Mouse (Mus musculus) liver, postnatal 0 days (tissue): ENCODE measurements at regions not wholly inside any gene's neighbourhood (a gene's known extent, or its start where the extent isn't known, plus 50 kb on each side); places are given as distances from the start of the nearest gene placed in this dataset.

Source experiments
- ATAC-seq: fragments of 200-750 bp; cut with Nextera tagmentation; 2 replicates; pipeline ENCODE4 v1.8.0; 2017; ENCODE audit warnings: mild to moderate bottlenecking, moderate library complexity
- DNase-seq: peaks from one replicate; pipeline ENCODE4 v3.0.0-alpha.2; 2016
- H3K27ac ChIP-seq: fragments of 300-500 bp; sonication (generic); 2 replicates; pipeline ENCODE4 v1.5.1; 2014; ENCODE audit warnings: antibody characterized with exemption, moderate library complexity, mild to moderate bottlenecking, low read depth
- H3K27me3 ChIP-seq: fragments of 300-500 bp; sonication (generic); 2 replicates; pipeline ENCODE4 v1.6.1; 2014; ENCODE audit warnings: low read length, control low read depth, mixed read lengths; ENCODE audit not compliant: insufficient read depth
- H3K36me3 ChIP-seq: fragments of 300-500 bp; sonication (generic); replicated peaks from 2 replicates; pipeline ENCODE4 v1.6.1; 2014; ENCODE audit warnings: mild to moderate bottlenecking, control low read depth, low read length, moderate library complexity, mixed read lengths; ENCODE audit not compliant: insufficient read depth
- H3K4me1 ChIP-seq: fragments of 300-500 bp; sonication (generic); 2 replicates; pipeline ENCODE4 v1.6.1; 2014; ENCODE audit warnings: antibody characterized with exemption, mild to moderate bottlenecking, control low read depth; ENCODE audit not compliant: insufficient read depth
- H3K4me2 ChIP-seq: fragments of 300-500 bp; sonication (generic); 2 replicates; pipeline ENCODE4 v1.6.1; 2014; ENCODE audit warnings: low read depth, mild to moderate bottlenecking, low read length, moderate library complexity, mixed read lengths
- H3K4me3 ChIP-seq: fragments of 300-500 bp; sonication (generic); 2 replicates; pipeline ENCODE4 v1.5.1; 2014; ENCODE audit warnings: low read depth, low read length
- H3K9ac ChIP-seq: fragments of 300-500 bp; sonication (generic); replicated peaks from 2 replicates; pipeline ENCODE4 v1.6.1; 2014; ENCODE audit warnings: mild to moderate bottlenecking, moderate library complexity
- H3K9me3 ChIP-seq: fragments of 300-500 bp; sonication (generic); 2 replicates; pipeline ENCODE4 v1.6.1; 2016; ENCODE audit warnings: mild to moderate bottlenecking, control low read depth, low read length, mixed read lengths
- CTCF ChIP-seq: sonication (generic); IDR thresholded peaks from 2 replicates; pipeline ENCODE4 v1.5.1; 2016; ENCODE audit warnings: antibody characterized with exemption, low read depth
- EP300 ChIP-seq: IDR thresholded peaks from 2 replicates; pipeline ENCODE4 v1.6.1; 2016; ENCODE audit warnings: antibody characterized with exemption, low read depth, mild to moderate bottlenecking
- WGBS: fragments of 180-500 bp; shearing (Covaris S2); extraction: QIAGEN DNeasy Blood & Tissue Kit; methylation state at CpG from one replicate; pipeline ENCODE4 v1.1.7; 2014; ENCODE audit not compliant: insufficient replicate concordance; 5-methylcytosine and 5-hydroxymethylcytosine counted together

DNA sequence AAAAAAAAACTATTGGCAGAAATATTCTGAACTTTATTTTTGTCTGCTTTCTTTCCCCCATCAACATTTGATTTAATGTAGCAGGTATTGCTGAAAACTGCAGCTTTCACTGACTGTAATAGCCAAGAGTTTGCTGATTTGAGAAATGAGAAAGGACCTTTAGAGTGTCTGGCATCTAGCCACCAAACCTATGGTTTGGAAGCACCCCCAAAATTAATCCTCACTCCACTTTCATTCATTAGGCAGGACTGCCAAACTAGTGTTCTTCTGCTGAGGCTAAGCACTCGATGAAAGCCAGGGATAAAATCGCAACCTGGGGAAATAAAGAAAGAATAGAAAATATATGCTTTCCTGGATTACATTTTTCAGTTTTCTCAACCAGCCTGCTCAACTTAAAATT lies 320.4 kb downstream of the Atp6ap1l start:
- no peak overlapping the region for H3K9ac ChIP-seq
- no peaks in the 10 kb centered on the region for H3K36me3 ChIP-seq
- H3K9me3 ChIP-seq = no peaks in the 10 kb centered on the region
- H3K27me3 ChIP-seq = no peaks in the 10 kb centered on the region
- no peak for TF ChIP-seq CTCF
- TF ChIP-seq EP300 = no peak
- H3K27ac ChIP-seq = no peak overlapping the region
- ATAC-seq (no peak), DNase-seq (no peak)
- 77% methylated on average over 2 of the region's 2 CpGs for WGBS
- no peak overlapping the region for H3K4me3 ChIP-seq
- H3K4me1 ChIP-seq = no peaks in the 10 kb centered on the region
- no peak overlapping the region for H3K4me2 ChIP-seq

DNA sequence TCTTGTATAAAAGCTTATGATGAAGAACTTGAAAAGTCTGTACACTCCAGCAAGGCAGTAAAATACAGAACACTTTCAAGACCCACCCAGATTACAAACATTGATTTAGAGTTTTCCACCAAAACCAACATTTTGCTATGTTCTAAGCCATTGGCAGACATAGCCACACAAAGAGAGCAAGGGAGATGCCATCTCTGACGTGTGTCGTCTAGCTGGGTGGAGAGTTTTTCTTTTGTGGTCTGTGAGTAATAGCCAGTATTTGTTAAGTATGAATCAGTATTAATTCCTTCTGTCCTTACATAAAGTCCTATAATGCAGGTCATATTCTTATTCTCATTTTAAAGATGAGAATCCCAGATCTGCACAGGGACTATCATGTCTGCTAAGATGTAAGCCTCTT lies 329.8 kb downstream of the Atp6ap1l start:
- no peak overlapping the region for H3K4me2 ChIP-seq
- H3K9ac ChIP-seq = no peak overlapping the region
- ATAC-seq = no peak
- H3K4me3 ChIP-seq = no peak overlapping the region
- 88% methylated on average over 2 of the region's 2 CpGs for WGBS
- H3K36me3 ChIP-seq = no peaks in the 10 kb centered on the region
- no peaks in the 10 kb centered on the region for H3K27me3 ChIP-seq
- H3K4me1 ChIP-seq = no peaks in the 10 kb centered on the region
- no peak for DNase-seq
- H3K9me3 ChIP-seq = no peaks in the 10 kb centered on the region
- no peak overlapping the region for H3K27ac ChIP-seq
- TF ChIP-seq EP300 (no peak), CTCF (no peak)

DNA sequence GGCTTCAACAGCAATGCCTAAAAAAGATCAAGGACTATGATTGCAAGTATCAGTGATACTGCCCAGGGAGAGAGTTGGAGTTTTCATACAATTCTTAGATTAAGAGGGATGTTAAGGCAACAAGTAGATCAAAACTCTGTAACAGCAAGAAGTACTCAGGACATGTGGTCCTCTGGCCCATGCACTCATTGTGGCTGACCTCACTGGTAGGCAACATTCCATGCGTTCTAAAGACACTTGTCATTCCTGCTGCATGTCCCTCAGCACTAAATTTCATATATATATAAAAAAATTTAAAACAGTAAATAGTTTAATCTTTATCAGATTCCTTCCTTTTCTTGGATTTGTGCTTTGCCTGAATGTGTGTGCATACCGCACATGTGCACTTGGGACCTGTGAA lies 332.6 kb downstream of the Atp6ap1l start:
- Histone ChIP-seq H3K4me2 (no peak overlapping the region), H3K9me3 (no peaks in the 10 kb centered on the region), H3K27me3 (no peaks in the 10 kb centered on the region), H3K4me3 (no peak overlapping the region), H3K36me3 (no peaks in the 10 kb centered on the region), H3K9ac (no peak overlapping the region), H3K4me1 (no peaks in the 10 kb centered on the region), H3K27ac (no peak overlapping the region)
- WGBS = 83% methylated on average over 2 of the region's 2 CpGs
- no peak for ATAC-seq
- no peak for DNase-seq
- TF ChIP-seq EP300 (no peak), CTCF (no peak)

DNA sequence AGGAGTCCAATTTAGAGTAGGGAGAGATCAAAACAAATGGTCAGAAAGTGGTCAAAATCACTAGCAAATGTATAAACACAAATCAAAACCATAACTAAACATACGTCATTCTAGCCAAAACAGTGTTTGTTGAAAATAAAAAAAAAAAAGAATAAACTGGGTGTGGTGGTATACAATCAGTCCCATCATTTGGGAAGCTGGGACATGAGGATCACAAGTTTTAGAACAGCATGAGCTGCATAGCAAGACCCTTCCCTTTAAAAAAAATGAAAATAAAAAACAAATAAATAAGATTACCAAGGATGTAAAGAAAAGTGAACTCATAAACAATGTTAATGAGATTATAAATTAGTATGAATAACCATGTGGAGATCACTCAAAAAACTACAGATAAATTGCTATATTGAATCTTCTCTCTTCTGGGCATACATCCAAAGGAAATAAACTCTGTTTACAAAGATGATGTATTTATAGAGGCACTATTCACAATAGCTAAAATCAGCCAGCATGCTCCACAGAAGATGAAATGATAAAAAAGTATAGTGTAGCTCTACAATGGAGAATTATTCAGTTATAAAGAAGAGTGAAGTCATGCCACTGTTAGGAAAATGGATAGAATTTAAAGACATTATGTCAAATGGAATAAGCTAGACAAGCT lies 341.8 kb downstream of the Atp6ap1l start:
- H3K9me3 ChIP-seq = no peaks in the 10 kb centered on the region
- ATAC-seq (no peak), DNase-seq (no peak)
- H3K4me3 ChIP-seq = no peak overlapping the region
- no peak overlapping the region for H3K9ac ChIP-seq
- no peaks in the 10 kb centered on the region for H3K36me3 ChIP-seq
- no peak overlapping the region for H3K4me2 ChIP-seq
- TF ChIP-seq CTCF = no peak
- TF ChIP-seq EP300 = no peak
- H3K27me3 ChIP-seq = no peaks in the 10 kb centered on the region
- H3K4me1 ChIP-seq = no peaks in the 10 kb centered on the region
- 78% methylated on average over 1 of the region's 1 CpGs for WGBS
- H3K27ac ChIP-seq = no peak overlapping the region

DNA sequence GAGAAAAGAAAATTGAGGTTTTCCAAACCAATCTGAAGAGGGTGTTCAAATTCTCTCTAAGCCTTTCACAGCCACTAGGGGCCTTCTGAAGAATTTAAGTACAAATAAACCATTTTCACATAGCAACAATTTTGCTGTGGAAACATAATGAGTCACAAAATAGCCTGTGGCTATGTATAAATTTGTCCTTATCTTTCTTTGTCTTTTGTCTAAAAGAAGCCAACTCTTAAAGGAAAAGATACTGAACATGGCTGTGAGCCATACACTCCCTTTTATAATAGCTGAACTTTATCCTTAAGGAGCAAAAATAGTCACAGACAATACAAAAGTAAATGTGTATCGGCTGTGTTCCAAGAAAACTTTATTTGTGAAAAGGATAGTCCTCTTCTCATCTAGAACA lies 345.1 kb downstream of the Atp6ap1l start:
- 66% methylated on average over 1 of the region's 1 CpGs for WGBS
- H3K36me3 ChIP-seq = no peaks in the 10 kb centered on the region

DNA sequence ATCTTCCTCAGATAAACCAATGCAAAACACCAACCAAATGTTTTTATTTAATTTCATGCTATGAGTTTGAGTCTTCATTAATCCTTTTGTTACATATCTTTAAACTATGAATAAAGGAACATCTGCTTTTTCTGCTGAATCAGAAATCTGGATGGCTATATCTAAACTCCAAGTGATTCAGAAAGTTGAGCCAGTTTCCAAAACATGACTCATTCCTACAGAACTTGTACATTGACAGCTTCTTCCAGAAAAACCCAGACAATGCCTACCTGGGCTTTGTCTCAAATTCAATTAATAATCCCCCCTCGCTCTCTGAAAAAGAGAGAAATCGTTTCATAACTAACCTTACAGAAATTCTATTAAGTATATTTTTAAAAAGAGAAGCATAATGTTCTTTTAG lies 345.7 kb downstream of the Atp6ap1l start:
- Histone ChIP-seq H3K9me3 (no peaks in the 10 kb centered on the region), H3K4me2 (no peak overlapping the region), H3K27ac (no peak overlapping the region), H3K9ac (no peak overlapping the region), H3K27me3 (no peaks in the 10 kb centered on the region), H3K4me3 (no peak overlapping the region), H3K36me3 (no peaks in the 10 kb centered on the region), H3K4me1 (no peaks in the 10 kb centered on the region)
- ATAC-seq = no peak
- whole genome bisulfite sequencing = 75% methylated on average over 2 of the region's 2 CpGs
- TF ChIP-seq EP300 (no peak), CTCF (no peak)
- DNase-seq = no peak

More for the DNA sequence above, 345.1 kb downstream of the Atp6ap1l start:
- H3K27me3 ChIP-seq = no peaks in the 10 kb centered on the region
- TF ChIP-seq CTCF (no peak), EP300 (no peak)
- H3K27ac ChIP-seq = no peak overlapping the region
- H3K4me3 ChIP-seq = no peak overlapping the region
- no peaks in the 10 kb centered on the region for H3K4me1 ChIP-seq
- DNase-seq (no peak), ATAC-seq (peak; percentile 17; the same call in 1 of the 2 replicates)
- no peak overlapping the region for H3K9ac ChIP-seq
- no peak overlapping the region for H3K4me2 ChIP-seq
- no peaks in the 10 kb centered on the region for H3K9me3 ChIP-seq
